Mouse (Mus musculus): Measurements from ENCODE around the gene Pnmt. TPM values are rescaled to one million over a fixed set of nuclear protein-coding genes. Genes with fewer than 3 reads are reported as not detected.
A peak's percentile ranks its signal among the peaks of the same experiment; 100 is the strongest.

The Pnmt gene
- polyA plus RNA-seq, 1 experiment = 1.3 TPM

DNA sequence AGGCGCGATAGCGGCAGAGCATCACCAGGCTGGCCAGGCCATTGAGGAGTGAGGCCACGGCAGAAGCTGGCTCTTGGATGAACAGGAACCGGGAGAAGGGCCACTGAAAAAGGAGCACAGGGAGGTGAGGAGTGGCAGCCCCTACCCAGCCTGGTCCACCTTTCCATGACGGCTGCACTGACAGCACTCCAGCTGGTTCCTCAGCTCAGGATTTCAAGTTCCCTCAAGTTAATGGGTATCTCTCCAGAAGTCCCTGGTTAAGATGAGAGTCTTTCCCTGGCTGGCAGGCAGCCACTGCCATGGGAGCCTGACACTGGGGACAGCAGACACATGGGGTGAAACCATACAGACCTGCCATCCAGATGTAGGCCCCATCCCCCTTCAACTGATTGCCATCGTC is 11.7 kb downstream of the Pnmt start:
- Histone ChIP-seq H3K27ac (ENCODE audit: control insufficient read depth, insufficient read depth, low read length) (no peak overlapping the region), H3K4me3 (ENCODE audit: control insufficient read depth, insufficient read depth, low read length) (no peak overlapping the region), H3K27me3 (ENCODE audit: control insufficient read depth, insufficient read depth, low read length) (no peaks in the 10 kb centered on the region), H3K36me3 (ENCODE audit: control insufficient read depth, insufficient read depth, low read length) (no peaks in the 10 kb centered on the region), H3K4me1 (replicated peaks; ENCODE audit: control insufficient read depth, insufficient read depth, low read length) (peaks cover 24% of the 10 kb centered on the region)
- no peak for TF ChIP-seq POLR2A (IDR thresholded peaks at IDR 0.05; ENCODE audit: control insufficient read depth, extremely low read depth, insufficient read depth, low read length, poor library complexity)
- TF ChIP-seq CTCF (IDR thresholded peaks at IDR 0.05; ENCODE audit: borderline replicate concordance, control insufficient read depth, extremely low read depth, insufficient read depth, low read length, poor library complexity) = no peak
- WGBS = 98% methylated on average over 7 of the region's 7 CpGs
- DNase-seq = no peak

DNA sequence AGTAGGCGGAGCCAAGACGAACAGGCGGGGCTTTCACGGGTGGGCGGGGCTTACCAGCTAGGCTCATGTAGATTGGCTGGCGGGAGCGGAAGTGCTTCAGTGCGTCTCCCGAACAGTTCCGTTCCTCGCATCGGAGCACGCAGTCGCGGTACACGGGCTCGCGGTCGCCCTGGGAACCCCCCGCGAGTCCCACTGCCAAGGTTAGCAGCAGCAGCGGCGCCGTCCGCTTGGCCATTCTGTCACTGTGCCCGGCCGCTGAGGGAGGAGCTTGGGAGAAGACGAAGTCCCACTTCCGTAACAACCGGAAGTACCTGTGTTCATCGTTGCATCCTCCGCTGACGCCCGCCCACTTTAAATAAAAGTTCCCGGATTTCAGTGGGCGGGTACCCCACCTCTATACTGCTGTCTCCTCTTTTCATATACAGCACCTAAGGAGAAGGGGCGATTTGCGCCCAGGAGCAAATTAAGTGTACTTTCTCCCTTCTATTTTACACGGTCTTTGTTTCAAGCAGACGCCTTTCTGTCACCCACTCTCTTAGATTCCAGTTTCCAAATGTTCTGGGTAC is 14.0 kb downstream of the Pnmt start, which contains the start of gene Pgap3:
Gene Pgap3 (minus strand): TSS at position 330 of the 566 bp plus-strand sequence.
- TF ChIP-seq CTCF (IDR thresholded peaks at IDR 0.05; ENCODE audit: borderline replicate concordance, control insufficient read depth, extremely low read depth, insufficient read depth, low read length, poor library complexity) = peak; percentile 43; the same call in 1 of the 2 replicates
- peak; percentile 56; the same call in 1 of the 2 replicates for TF ChIP-seq POLR2A (IDR thresholded peaks at IDR 0.05; ENCODE audit: control insufficient read depth, extremely low read depth, insufficient read depth, low read length, poor library complexity)
- Histone ChIP-seq H3K27me3 (ENCODE audit: control insufficient read depth, insufficient read depth, low read length) (no peaks in the 10 kb centered on the region; the same call in 1 of the 2 replicates), H3K4me1 (replicated peaks; ENCODE audit: control insufficient read depth, insufficient read depth, low read length) (peaks cover 3% of the 10 kb centered on the region), H3K27ac (ENCODE audit: control insufficient read depth, insufficient read depth, low read length) (peak within 1 kb of the TSS; percentile 56), H3K36me3 (ENCODE audit: control insufficient read depth, insufficient read depth, low read length) (no peaks in the 10 kb centered on the region), H3K4me3 (ENCODE audit: control insufficient read depth, insufficient read depth, low read length) (peak within 1 kb of the TSS; percentile 73)
- WGBS = 1% methylated on average over 40 of the region's 40 CpGs
- peak; percentile 80 for DNase-seq

- WGBS = 59% methylated on average over 3 of the region's 3 CpGs
- no peak for DNase-seq
- Histone ChIP-seq H3K27ac (ENCODE audit: control insufficient read depth, insufficient read depth, low read length) (no peak overlapping the region), H3K4me1 (replicated peaks; ENCODE audit: control insufficient read depth, insufficient read depth, low read length) (peaks cover 3% of the 10 kb centered on the region), H3K36me3 (ENCODE audit: control insufficient read depth, insufficient read depth, low read length) (no peaks in the 10 kb centered on the region), H3K27me3 (ENCODE audit: control insufficient read depth, insufficient read depth, low read length) (no peaks in the 10 kb centered on the region; the same call in 1 of the 2 replicates), H3K4me3 (ENCODE audit: control insufficient read depth, insufficient read depth, low read length) (no peak overlapping the region)
- TF ChIP-seq POLR2A (IDR thresholded peaks at IDR 0.05; ENCODE audit: control insufficient read depth, extremely low read depth, insufficient read depth, low read length, poor library complexity) (no peak), CTCF (IDR thresholded peaks at IDR 0.05; ENCODE audit: borderline replicate concordance, control insufficient read depth, extremely low read depth, insufficient read depth, low read length, poor library complexity) (no peak)
These were observed 14.6 kb downstream of the Pnmt start for GRCm38 (mm10) chr11:98400816-98401215.

GRCm38 (mm10) chr11:98406621-98407020 is 20.4 kb downstream of the Pnmt start:
- DNase-seq = no peak
- H3K4me1 ChIP-seq (replicated peaks; ENCODE audit: control insufficient read depth, insufficient read depth, low read length) = no peaks in the 10 kb centered on the region
- H3K27ac ChIP-seq (ENCODE audit: control insufficient read depth, insufficient read depth, low read length) = no peak overlapping the region
- TF ChIP-seq CTCF (IDR thresholded peaks at IDR 0.05; ENCODE audit: borderline replicate concordance, control insufficient read depth, extremely low read depth, insufficient read depth, low read length, poor library complexity) = no peak
- TF ChIP-seq POLR2A (IDR thresholded peaks at IDR 0.05; ENCODE audit: control insufficient read depth, extremely low read depth, insufficient read depth, low read length, poor library complexity) = no peak
- WGBS = 89% methylated on average over 6 of the region's 6 CpGs
- H3K36me3 ChIP-seq (ENCODE audit: control insufficient read depth, insufficient read depth, low read length) = no peaks in the 10 kb centered on the region
- H3K27me3 ChIP-seq (ENCODE audit: control insufficient read depth, insufficient read depth, low read length) = peaks cover 7% of the 10 kb centered on the region; the same call in 1 of the 2 replicates
- no peak overlapping the region for H3K4me3 ChIP-seq (ENCODE audit: control insufficient read depth, insufficient read depth, low read length)

DNA sequence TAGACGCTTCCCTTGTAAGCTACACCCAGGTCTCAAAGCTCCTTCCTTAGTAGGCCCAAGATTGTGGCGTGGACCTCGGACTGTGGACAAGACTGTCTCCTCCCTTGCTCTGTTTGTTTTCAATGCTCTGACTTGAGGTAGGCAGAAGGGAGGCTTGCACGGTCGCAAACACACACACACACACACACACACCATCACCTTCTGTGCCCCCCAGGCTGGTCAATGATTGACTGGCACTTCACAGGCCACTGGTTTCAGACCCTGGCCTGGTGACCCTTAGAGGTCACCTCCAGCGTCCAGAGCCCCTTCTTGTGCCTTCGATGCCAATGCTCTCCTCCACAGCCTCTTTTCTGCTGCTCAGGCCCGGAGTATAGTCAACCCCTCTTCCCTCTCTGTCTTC is 22.6 kb downstream of the Pnmt start:
- H3K36me3 ChIP-seq (ENCODE audit: control insufficient read depth, insufficient read depth, low read length) = no peaks in the 10 kb centered on the region
- 84% methylated on average over 8 of the region's 8 CpGs for WGBS
- no peak overlapping the region for H3K4me3 ChIP-seq (ENCODE audit: control insufficient read depth, insufficient read depth, low read length)
- no peak for DNase-seq
- peaks cover 5% of the 10 kb centered on the region; the same call in 1 of the 2 replicates for H3K4me1 ChIP-seq (replicated peaks; ENCODE audit: control insufficient read depth, insufficient read depth, low read length)
- no peak overlapping the region for H3K27ac ChIP-seq (ENCODE audit: control insufficient read depth, insufficient read depth, low read length)
- peaks cover 20% of the 10 kb centered on the region for H3K27me3 ChIP-seq (ENCODE audit: control insufficient read depth, insufficient read depth, low read length)
- TF ChIP-seq CTCF (IDR thresholded peaks at IDR 0.05; ENCODE audit: borderline replicate concordance, control insufficient read depth, extremely low read depth, insufficient read depth, low read length, poor library complexity) (no peak), POLR2A (IDR thresholded peaks at IDR 0.05; ENCODE audit: control insufficient read depth, extremely low read depth, insufficient read depth, low read length, poor library complexity) (no peak)

GRCm38 (mm10) chr11:98409341-98409822 is 23.1 kb downstream of the Pnmt start:
- H3K27ac ChIP-seq (ENCODE audit: control insufficient read depth, insufficient read depth, low read length) = no peak overlapping the region
- peaks cover 5% of the 10 kb centered on the region; the same call in 1 of the 2 replicates for H3K4me1 ChIP-seq (replicated peaks; ENCODE audit: control insufficient read depth, insufficient read depth, low read length)
- TF ChIP-seq POLR2A (IDR thresholded peaks at IDR 0.05; ENCODE audit: control insufficient read depth, extremely low read depth, insufficient read depth, low read length, poor library complexity) (no peak), CTCF (IDR thresholded peaks at IDR 0.05; ENCODE audit: borderline replicate concordance, control insufficient read depth, extremely low read depth, insufficient read depth, low read length, poor library complexity) (no peak)
- H3K27me3 ChIP-seq (ENCODE audit: control insufficient read depth, insufficient read depth, low read length) = peaks cover 20% of the 10 kb centered on the region
- 10% methylated on average over 10 of the region's 10 CpGs for WGBS
- no peaks in the 10 kb centered on the region for H3K36me3 ChIP-seq (ENCODE audit: control insufficient read depth, insufficient read depth, low read length)
- no peak for DNase-seq
- no peak overlapping the region for H3K4me3 ChIP-seq (ENCODE audit: control insufficient read depth, insufficient read depth, low read length)
